Mouse (Mus musculus): Measurements from ENCODE around the gene Hck.

The Hck gene

DNA sequence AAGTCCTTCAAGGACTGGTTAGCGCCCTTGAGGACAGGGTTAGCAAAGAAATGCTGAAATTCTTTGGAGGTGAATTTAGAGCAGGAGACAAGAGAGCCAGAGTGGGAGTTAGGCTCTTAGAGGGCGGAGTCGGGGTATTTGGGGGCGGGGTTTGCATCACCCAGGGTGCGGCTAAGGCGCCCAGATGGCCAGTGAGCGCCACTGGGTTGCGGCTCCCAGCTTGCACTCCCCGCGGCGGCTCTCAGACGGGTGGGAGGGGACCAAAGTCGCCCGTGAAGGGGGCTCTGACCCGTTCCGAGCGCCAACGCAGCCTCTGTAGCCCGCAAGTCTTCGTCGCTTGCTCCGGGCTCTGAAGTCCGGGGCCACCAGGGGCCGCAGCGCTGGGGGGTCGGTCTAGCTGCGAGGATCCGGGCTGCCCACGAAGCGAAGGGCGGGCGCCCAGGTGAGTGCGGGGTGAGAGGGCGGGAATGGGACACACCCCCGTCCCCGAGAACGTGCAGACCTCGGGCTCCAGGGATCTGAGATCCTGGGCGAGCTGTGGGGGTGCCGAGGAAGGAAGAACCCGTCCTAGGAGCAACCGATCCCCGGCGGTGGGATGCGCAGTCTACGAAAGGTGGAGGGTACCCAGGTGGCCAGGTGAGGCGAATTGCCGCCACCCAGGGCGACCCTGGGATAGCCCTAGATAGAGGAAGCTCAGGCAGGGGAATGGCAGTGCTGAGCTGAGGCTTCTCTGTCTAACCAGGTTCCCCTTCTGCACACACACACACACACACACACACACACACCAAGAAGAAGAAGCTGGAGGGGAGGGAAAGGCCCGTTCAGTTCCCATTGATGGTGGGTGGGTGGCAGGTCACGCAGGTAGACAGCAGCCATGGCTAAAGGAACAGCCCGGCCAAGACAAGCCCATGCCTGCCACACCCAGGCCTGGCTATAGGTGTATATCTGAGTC is at the start of gene Hck:
TSS of gene Hck (plus strand) at position 156 of the 952 bp plus-strand sequence.
- DNase-seq (ENCODE audit: low spot score): no peak

DNA sequence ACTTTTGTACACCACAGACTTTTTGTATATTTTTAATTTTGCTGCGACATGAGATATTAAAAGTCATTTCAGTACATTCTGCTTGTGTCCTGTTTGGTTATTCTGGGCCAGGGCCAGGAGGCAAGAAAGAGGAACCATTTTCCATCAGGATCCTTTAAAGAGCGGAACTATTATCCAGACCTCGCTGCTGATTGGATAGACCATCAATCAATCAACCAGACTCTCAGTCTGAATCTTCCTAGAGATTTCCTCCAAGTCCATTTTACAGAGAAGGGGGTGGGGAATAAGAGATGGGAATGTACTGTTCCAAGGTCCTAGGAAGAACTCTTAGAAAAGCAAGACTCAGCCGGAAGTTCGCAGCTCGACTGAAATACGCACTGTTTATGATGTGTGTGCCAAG is 48.1 kb upstream of the Hck start:
- DNase-seq (ENCODE audit: low spot score): no peak

GRCm38 (mm10) chr2:153063394-153063793 is 44.9 kb upstream of the Hck start:
- no peak for DNase-seq (ENCODE audit: low spot score)

GRCm38 (mm10) chr2:153064190-153064970 is 43.9 kb upstream of the Hck start:
- DNase-seq (ENCODE audit: low spot score): no peak

GRCm38 (mm10) chr2:153065747-153066508 is 42.3 kb upstream of the Hck start, which contains the start of gene Ccm2l:
Ccm2l (plus strand) TSS chr2:153065955.
- DNase-seq (ENCODE audit: low spot score): no peak

GRCm38 (mm10) chr2:153066991-153067390 is 41.3 kb upstream of the Hck start:
- no peak for DNase-seq (ENCODE audit: low spot score)

DNA sequence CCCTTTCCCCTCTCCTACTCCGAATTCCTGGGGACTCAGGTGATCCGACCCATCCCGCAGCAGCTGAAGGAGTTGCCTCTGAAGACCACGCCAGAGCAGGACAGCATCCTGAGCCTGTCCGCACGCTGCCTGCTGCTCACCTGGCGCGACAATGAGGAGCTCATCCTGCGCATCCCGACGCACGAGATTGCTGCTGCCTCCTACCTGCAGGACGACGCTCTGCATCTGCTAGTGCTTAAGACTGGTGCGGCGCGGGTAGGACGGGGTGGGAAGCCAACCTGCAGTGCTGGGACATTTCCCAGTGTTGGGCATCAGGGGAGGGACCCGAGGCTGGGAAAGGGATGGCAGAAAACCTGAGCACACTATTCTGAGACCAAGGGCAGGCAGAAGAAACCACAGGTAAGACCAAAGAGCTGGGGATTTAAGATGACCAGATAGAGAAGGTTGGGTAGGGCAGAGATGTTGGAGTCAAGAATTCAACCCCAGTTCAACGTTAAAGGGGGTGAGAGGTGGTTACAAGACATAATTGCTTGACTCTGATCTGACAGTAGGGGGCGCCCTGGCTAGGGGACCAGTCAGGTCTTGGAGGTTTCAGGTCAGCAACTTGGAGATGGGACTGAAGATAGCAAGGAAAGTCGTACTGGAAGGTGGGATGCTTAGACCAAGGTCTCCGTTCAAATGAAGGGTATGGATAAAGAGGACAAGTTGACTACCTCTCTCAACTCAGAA is 37.3 kb upstream of the Hck start:
- no peak for DNase-seq (ENCODE audit: low spot score)

- DNase-seq (ENCODE audit: low spot score): no peak
Observed at GRCm38 (mm10) chr2:153071491-153072184, 36.6 kb upstream of the Hck start.

DNA sequence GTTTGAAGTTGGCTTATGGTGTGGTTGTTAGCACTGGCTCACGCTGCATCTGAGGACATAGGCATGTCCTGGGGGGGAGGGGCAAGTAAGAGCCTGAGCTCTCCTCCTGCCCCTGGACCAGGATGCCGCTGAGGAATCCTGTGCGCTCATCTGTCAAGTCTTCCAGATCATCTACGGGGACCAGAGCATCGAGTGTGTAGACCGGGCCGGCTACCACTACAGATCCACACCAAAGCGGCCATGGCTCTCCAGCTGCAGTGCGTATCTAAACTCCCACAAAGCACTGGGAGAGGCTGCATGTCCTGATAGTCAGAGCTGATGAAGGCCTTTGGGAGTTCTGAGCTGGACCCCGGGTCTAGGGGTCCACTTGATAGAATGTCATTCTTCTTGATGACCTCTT is 33.6 kb upstream of the Hck start:
- DNase-seq (ENCODE audit: low spot score): no peak

- DNase-seq (ENCODE audit: low spot score): no peak
Observed at GRCm38 (mm10) chr2:153075961-153076360, 32.3 kb upstream of the Hck start.

- DNase-seq (ENCODE audit: low spot score): peak; percentile 45
Observed at GRCm38 (mm10) chr2:153080841-153081523, 27.3 kb upstream of the Hck start.

DNA sequence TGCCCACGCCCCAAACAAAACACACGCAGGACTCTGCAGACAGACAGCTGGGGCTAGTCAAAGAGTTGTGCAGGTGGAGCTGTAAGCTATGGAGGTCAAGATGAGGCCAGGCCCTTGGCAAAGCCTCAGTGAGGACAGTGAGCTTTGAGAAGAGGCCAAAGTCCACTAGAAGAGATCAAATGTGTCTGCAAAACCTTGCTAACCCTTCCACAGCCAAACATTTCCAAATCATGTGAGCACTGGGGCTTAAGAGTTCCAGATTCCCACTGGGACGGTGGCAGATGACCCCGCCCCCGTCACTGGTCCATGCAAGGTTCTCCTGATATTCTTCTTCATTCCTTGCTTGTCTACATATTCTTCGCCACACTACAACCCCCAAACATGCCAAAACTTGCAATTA is 26.4 kb upstream of the Hck start:
- DNase-seq (ENCODE audit: low spot score): no peak

GRCm38 (mm10) chr2:153083275-153083674 is 25.0 kb upstream of the Hck start:
- DNase-seq (ENCODE audit: low spot score): no peak

DNA sequence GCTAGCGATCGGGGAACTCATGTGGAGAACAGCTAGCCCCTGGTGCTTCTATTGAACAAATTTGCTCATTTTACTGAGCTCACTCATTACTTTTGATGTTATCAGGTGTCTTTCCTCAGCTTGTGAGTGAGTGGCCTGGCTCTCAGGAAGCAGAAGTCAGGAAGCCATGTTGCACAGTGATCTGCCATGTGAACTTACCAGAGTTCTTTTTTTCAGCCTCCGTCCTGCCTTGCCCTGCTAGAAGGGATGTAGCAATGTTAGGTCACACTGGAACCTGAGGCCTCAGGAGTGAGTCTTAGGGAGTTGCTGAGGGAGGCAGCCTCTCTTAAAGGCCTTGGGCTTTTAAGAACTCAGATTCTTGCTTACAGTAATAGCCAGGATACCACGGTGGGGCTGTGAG is 24.4 kb upstream of the Hck start:
- no peak for DNase-seq (ENCODE audit: low spot score)

GRCm38 (mm10) chr2:153084261-153084976 is 23.8 kb upstream of the Hck start:
- no peak for DNase-seq (ENCODE audit: low spot score)

- no peak for DNase-seq (ENCODE audit: low spot score)
Observed at GRCm38 (mm10) chr2:153085556-153085955, 22.7 kb upstream of the Hck start.

DNA sequence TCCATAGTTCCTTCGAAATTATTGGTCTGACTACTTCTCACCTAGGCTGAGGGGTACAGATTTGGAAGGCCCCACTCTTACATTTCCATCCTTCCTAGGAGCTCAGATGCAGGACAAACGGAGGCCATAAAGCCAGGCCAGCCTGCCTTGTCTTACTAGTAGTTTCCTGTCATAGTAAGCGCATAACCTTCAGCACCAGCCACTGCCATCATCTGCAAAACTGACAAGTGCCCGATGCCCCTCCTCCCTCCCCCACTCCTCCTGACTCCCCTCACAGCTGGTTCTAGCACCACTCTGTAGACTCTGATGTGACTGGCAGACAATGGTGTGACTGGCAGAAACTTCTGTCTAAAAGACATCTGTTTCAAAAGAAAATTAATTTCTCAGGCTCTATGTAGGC is 22.1 kb upstream of the Hck start:
- DNase-seq (ENCODE audit: low spot score): no peak

- no peak for DNase-seq (ENCODE audit: low spot score)
Observed at GRCm38 (mm10) chr2:153087091-153087490, 21.2 kb upstream of the Hck start.

DNA sequence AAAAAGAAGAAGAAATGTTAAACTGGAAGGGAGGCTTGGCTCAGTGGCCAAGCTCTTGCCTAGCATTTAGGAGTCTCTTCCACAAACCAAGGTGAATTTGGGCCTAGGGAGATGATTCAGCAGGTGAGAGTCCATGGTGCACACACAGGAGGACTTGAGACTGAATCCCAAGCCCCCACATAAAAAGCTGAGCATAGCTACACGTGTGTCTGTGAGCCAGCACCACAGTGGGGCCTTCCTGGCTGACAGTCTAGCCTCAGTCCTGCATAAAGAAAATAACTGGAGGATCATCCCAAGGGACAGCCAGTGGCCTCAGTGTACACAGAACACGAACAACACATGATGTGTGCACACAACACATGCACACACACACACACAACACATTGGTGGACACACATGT is 19.0 kb upstream of the Hck start:
- DNase-seq (ENCODE audit: low spot score): no peak

Data from ovary, postnatal 10 days (tissue).